Mouse (Mus musculus) forebrain, embryonic 15.5 days (tissue): ENCODE measurements around the gene Agpat1. TPM values are rescaled to one million over a fixed set of nuclear protein-coding genes. Genes with fewer than 3 reads are reported as not detected.
A peak's percentile ranks its signal among the peaks of the same experiment; 100 is the strongest.

Source experiments
- ATAC-seq: fragments of 200-750 bp; cut with Nextera tagmentation; replicated peaks from 2 replicates; pipeline ENCODE4 v1.8.0; 2017; ENCODE audit warnings: mild to moderate bottlenecking, moderate TSS enrichment, moderate library complexity
- H3K27ac ChIP-seq: fragments of 300-500 bp; sonication (generic); replicated peaks from 2 replicates; pipeline ENCODE4 v1.5.1; 2015; ENCODE audit warnings: mild to moderate bottlenecking, inconsistent platforms
- H3K27me3 ChIP-seq: fragments of 300-500 bp; sonication (generic); 2 replicates; pipeline ENCODE4 v1.6.1; 2015; ENCODE audit warnings: inconsistent platforms
- H3K36me3 ChIP-seq: fragments of 300-500 bp; sonication (generic); 2 replicates; pipeline ENCODE4 v1.6.1; 2015; ENCODE audit warnings: mild to moderate bottlenecking, inconsistent platforms
- H3K4me1 ChIP-seq: fragments of 300-500 bp; sonication (generic); 2 replicates; pipeline ENCODE4 v1.6.1; 2015; ENCODE audit warnings: inconsistent platforms
- H3K4me2 ChIP-seq: fragments of 300-500 bp; sonication (generic); replicated peaks from 2 replicates; pipeline ENCODE4 v1.6.1; 2015; ENCODE audit warnings: mild to moderate bottlenecking, inconsistent platforms
- H3K4me3 ChIP-seq: fragments of 300-500 bp; sonication (generic); 2 replicates; pipeline ENCODE4 v1.5.1; 2015; ENCODE audit warnings: mild to moderate bottlenecking, inconsistent platforms
- H3K9ac ChIP-seq: fragments of 300-500 bp; sonication (generic); replicated peaks from 2 replicates; pipeline ENCODE4 v1.6.1; 2015; ENCODE audit warnings: mild to moderate bottlenecking, inconsistent platforms
- H3K9me3 ChIP-seq: fragments of 300-500 bp; sonication (generic); 2 replicates; pipeline ENCODE4 v1.6.1; 2016; ENCODE audit warnings: inconsistent platforms
- WGBS: fragments of 180-500 bp; shearing (Covaris S2); methylation state at CpG from one replicate; pipeline ENCODE4 v1.1.7; 2015; ENCODE audit warnings: mixed read lengths; 5-methylcytosine and 5-hydroxymethylcytosine counted together
- polyA plus RNA-seq: library from polyadenylated mRNA; unstranded; fragments of >200 nt; fragmentation: Nextera tagmentation; extraction: Ambion mirVana; gene quantifications from 2 replicates; pipeline ENCODE4 v1.2.1, GENCODE M21; 2015

Agpat1 gene
- 89.2 and 91.1 TPM in 2 replicates for polyA plus RNA-seq

- peaks cover 51% of the 10 kb centered on the region for H3K4me1 ChIP-seq
- H3K9ac ChIP-seq, result peak within 1 kb of the TSS; percentile 99
- WGBS, result under 1% methylated on average over 35 of the region's 35 CpGs
- peak; percentile 86 for ATAC-seq
- peak within 1 kb of the TSS; percentile 87 for H3K4me2 ChIP-seq
- H3K4me3 ChIP-seq, result peak within 1 kb of the TSS; percentile 93
- no peaks in the 10 kb centered on the region for H3K27me3 ChIP-seq
- H3K36me3 ChIP-seq, result peaks cover 16% of the 10 kb centered on the region
- H3K27ac ChIP-seq, result peak within 1 kb of the TSS; percentile 92
- no peaks in the 10 kb centered on the region for H3K9me3 ChIP-seq
These were observed at the start of gene Agpat1 for GRCm38 (mm10) chr17:34604061-34604508. Agpat1 (plus strand) TSS chr17:34604262.

GRCm38 (mm10) chr17:34555483-34555882, 48.6 kb upstream of the Agpat1 start:
- Histone ChIP-seq H3K9ac (no peak overlapping the region), H3K36me3 (no peaks in the 10 kb centered on the region), H3K4me3 (no peak overlapping the region), H3K27me3 (no peaks in the 10 kb centered on the region), H3K4me2 (no peak overlapping the region), H3K9me3 (no peaks in the 10 kb centered on the region), H3K27ac (no peak overlapping the region), H3K4me1 (no peaks in the 10 kb centered on the region)
- ATAC-seq, result no peak
- 23% methylated on average over 5 of the region's 5 CpGs for WGBS

- WGBS, result 84% methylated on average over 8 of the region's 8 CpGs
- Histone ChIP-seq H3K27me3 (no peaks in the 10 kb centered on the region), H3K27ac (no peak overlapping the region), H3K9ac (no peak overlapping the region), H3K4me2 (no peak overlapping the region), H3K9me3 (no peaks in the 10 kb centered on the region), H3K4me1 (no peaks in the 10 kb centered on the region), H3K4me3 (no peak overlapping the region), H3K36me3 (no peaks in the 10 kb centered on the region)
- no peak for ATAC-seq
These were observed 47.7 kb upstream of the Agpat1 start for GRCm38 (mm10) chr17:34556406-34556805.

- Histone ChIP-seq H3K9me3 (no peaks in the 10 kb centered on the region), H3K9ac (no peak overlapping the region), H3K4me3 (no peak overlapping the region), H3K36me3 (no peaks in the 10 kb centered on the region), H3K27me3 (no peaks in the 10 kb centered on the region), H3K27ac (no peak overlapping the region), H3K4me2 (no peak overlapping the region), H3K4me1 (no peaks in the 10 kb centered on the region)
- WGBS, result 79% methylated on average over 11 of the region's 11 CpGs
- no peak for ATAC-seq
These were observed 46.7 kb upstream of the Agpat1 start for GRCm38 (mm10) chr17:34557411-34557810.

GRCm38 (mm10) chr17:34559116-34559515, 44.9 kb upstream of the Agpat1 start:
- no peaks in the 10 kb centered on the region for H3K9me3 ChIP-seq
- no peak overlapping the region for H3K27ac ChIP-seq
- H3K4me2 ChIP-seq, result no peak overlapping the region
- 87% methylated on average over 7 of the region's 7 CpGs for WGBS
- no peaks in the 10 kb centered on the region for H3K4me1 ChIP-seq
- ATAC-seq, result no peak
- no peak overlapping the region for H3K4me3 ChIP-seq
- no peaks in the 10 kb centered on the region for H3K36me3 ChIP-seq
- no peaks in the 10 kb centered on the region for H3K27me3 ChIP-seq
- H3K9ac ChIP-seq, result no peak overlapping the region

- Histone ChIP-seq H3K27me3 (no peaks in the 10 kb centered on the region), H3K27ac (no peak overlapping the region), H3K9me3 (no peaks in the 10 kb centered on the region), H3K4me2 (no peak overlapping the region), H3K9ac (no peak overlapping the region), H3K36me3 (no peaks in the 10 kb centered on the region), H3K4me1 (no peaks in the 10 kb centered on the region), H3K4me3 (no peak overlapping the region)
- ATAC-seq, result no peak
- 33% methylated on average over 15 of the region's 15 CpGs for WGBS
These were observed 44.2 kb upstream of the Agpat1 start for GRCm38 (mm10) chr17:34559895-34560294.

- Histone ChIP-seq H3K27me3 (no peaks in the 10 kb centered on the region), H3K36me3 (no peaks in the 10 kb centered on the region), H3K4me1 (no peaks in the 10 kb centered on the region), H3K4me2 (no peak overlapping the region), H3K4me3 (no peak overlapping the region), H3K27ac (no peak overlapping the region), H3K9me3 (no peaks in the 10 kb centered on the region), H3K9ac (no peak overlapping the region)
- 92% methylated on average over 6 of the region's 6 CpGs for WGBS
- ATAC-seq, result no peak
These were observed 43.6 kb upstream of the Agpat1 start for GRCm38 (mm10) chr17:34560438-34560837.

GRCm38 (mm10) chr17:34561200-34561599, 42.9 kb upstream of the Agpat1 start:
- H3K4me1 ChIP-seq, result no peaks in the 10 kb centered on the region
- H3K4me2 ChIP-seq, result no peak overlapping the region
- H3K36me3 ChIP-seq, result no peaks in the 10 kb centered on the region
- 35% methylated on average over 8 of the region's 8 CpGs for WGBS
- H3K27ac ChIP-seq, result no peak overlapping the region
- H3K4me3 ChIP-seq, result no peak overlapping the region
- no peaks in the 10 kb centered on the region for H3K9me3 ChIP-seq
- no peaks in the 10 kb centered on the region for H3K27me3 ChIP-seq
- ATAC-seq, result no peak
- H3K9ac ChIP-seq, result no peak overlapping the region

GRCm38 (mm10) chr17:34562595-34562994, 41.5 kb upstream of the Agpat1 start:
- Histone ChIP-seq H3K4me2 (no peak overlapping the region), H3K9ac (no peak overlapping the region), H3K4me3 (no peak overlapping the region), H3K27ac (no peak overlapping the region), H3K4me1 (no peaks in the 10 kb centered on the region), H3K9me3 (no peaks in the 10 kb centered on the region), H3K36me3 (no peaks in the 10 kb centered on the region), H3K27me3 (no peaks in the 10 kb centered on the region)
- no peak for ATAC-seq
- WGBS, result 69% methylated on average over 3 of the region's 3 CpGs

- H3K4me3 ChIP-seq, result no peak overlapping the region
- ATAC-seq, result no peak
- no peak overlapping the region for H3K9ac ChIP-seq
- H3K9me3 ChIP-seq, result no peaks in the 10 kb centered on the region
- no peaks in the 10 kb centered on the region for H3K27me3 ChIP-seq
- H3K4me2 ChIP-seq, result no peak overlapping the region
- no peak overlapping the region for H3K27ac ChIP-seq
- no peaks in the 10 kb centered on the region for H3K4me1 ChIP-seq
- WGBS, result 82% methylated on average over 11 of the region's 11 CpGs
- no peaks in the 10 kb centered on the region for H3K36me3 ChIP-seq
These were observed 40.7 kb upstream of the Agpat1 start for GRCm38 (mm10) chr17:34563354-34563753.

- Histone ChIP-seq H3K4me3 (no peak within 1 kb of the TSS), H3K4me1 (no peaks in the 10 kb centered on the region), H3K36me3 (no peaks in the 10 kb centered on the region), H3K9me3 (no peaks in the 10 kb centered on the region), H3K4me2 (no peak within 1 kb of the TSS), H3K9ac (no peak within 1 kb of the TSS), H3K27me3 (no peaks in the 10 kb centered on the region), H3K27ac (0 out of 2 replicates have a peak within 1 kb of the TSS, but pooled peaks have one; percentile 18)
- WGBS, result 15% methylated on average over 6 of the region's 6 CpGs
- no peak for ATAC-seq
These were observed 40.0 kb upstream of the Agpat1 start, which contains the start of gene Notch4 for GRCm38 (mm10) chr17:34564003-34564421. Notch4 (plus strand) TSS chr17:34564268.

GRCm38 (mm10) chr17:34564796-34565195, 39.3 kb upstream of the Agpat1 start:
- ATAC-seq, result no peak
- no peaks in the 10 kb centered on the region for H3K9me3 ChIP-seq
- no peaks in the 10 kb centered on the region for H3K36me3 ChIP-seq
- H3K27me3 ChIP-seq, result no peaks in the 10 kb centered on the region
- H3K9ac ChIP-seq, result no peak overlapping the region
- no peak overlapping the region for H3K4me2 ChIP-seq
- 0 out of 2 replicates have a peak overlapping the region, but pooled peaks have one; percentile 18 for H3K27ac ChIP-seq
- H3K4me1 ChIP-seq, result no peaks in the 10 kb centered on the region
- WGBS, result 69% methylated on average over 3 of the region's 3 CpGs
- H3K4me3 ChIP-seq, result no peak overlapping the region

GRCm38 (mm10) chr17:34567311-34567710, 36.8 kb upstream of the Agpat1 start:
- H3K4me3 ChIP-seq, result no peak overlapping the region
- H3K9me3 ChIP-seq, result no peaks in the 10 kb centered on the region
- ATAC-seq, result no peak
- no peak overlapping the region for H3K9ac ChIP-seq
- H3K36me3 ChIP-seq, result no peaks in the 10 kb centered on the region
- H3K27me3 ChIP-seq, result no peaks in the 10 kb centered on the region
- H3K4me1 ChIP-seq, result no peaks in the 10 kb centered on the region
- no peak overlapping the region for H3K27ac ChIP-seq
- WGBS, result 77% methylated on average over 9 of the region's 9 CpGs
- no peak overlapping the region for H3K4me2 ChIP-seq
